8 mouse cellular contexts compared by ENCODE assay signal in the genomic region with DNA sequence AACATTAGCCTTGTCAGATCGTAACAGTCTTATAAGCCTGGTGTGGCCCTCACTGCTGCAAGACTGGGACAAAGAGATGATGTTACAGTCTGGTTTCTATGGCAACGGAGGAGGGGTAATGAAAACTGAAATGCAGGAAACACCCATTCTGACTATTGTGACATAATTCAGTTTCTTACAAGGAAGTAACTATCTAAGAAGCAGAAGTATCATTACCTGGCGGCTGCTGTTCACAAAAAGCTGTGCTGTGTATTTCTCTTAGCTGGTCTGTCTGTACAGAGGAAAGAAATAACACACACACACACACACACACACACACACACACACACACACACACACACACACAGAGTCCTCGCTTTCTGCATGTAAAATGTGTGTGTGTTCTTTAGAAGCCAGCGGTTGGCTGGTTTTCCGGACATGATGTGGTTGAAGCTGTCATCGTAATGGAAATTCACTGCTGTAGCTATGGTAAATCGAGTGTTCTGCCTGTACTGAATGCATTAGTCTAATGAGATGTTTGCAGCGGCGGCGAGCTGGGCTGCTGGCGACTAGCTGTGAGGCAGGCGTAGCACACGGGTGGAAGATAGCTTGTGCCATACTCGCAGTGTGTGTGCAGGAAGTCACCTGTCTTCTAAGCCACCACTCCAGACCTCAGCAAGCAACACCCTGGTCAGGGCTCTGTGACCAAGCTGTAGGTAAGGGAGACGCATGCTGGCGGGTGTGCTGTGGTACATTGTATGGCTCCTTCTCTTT. TPM values are rescaled to one million over a fixed set of nuclear protein-coding genes. Genes with fewer than 3 reads are reported as not detected.
DNase-seq lines count a peak whose midpoint lies in the region; ATAC-seq lines count a peak whose summit lies in the region.

A gene (plus strand): TSS at position 212 of the 753 bp plus-strand sequence.

- DNase-seq in adrenal gland, adult 2 months, result peak; percentile 52
- no peak for DNase-seq in adrenal gland, postnatal 25 days
- DNase-seq in brain, adult 2 months (ENCODE audit: low read depth, low spot score), result peak; percentile 78
- peak; percentile 63 to 68 for DNase-seq in heart, adult 9 months (ENCODE audit: low spot score in 2 of 2)
- peak; percentile 34 for DNase-seq in kidney, postnatal 10 days
- peak; percentile 83 for DNase-seq in lung, postnatal 36 days
- DNase-seq in right cerebral cortex, adult 18-20 months, result peak; percentile 21

- ATAC-seq in erythroid progenitor cell, adult 5-6 weeks (replicated peaks; ENCODE audit: low FRiP score, poor library complexity, severe bottlenecking), result no peak

RNA-seq across cellular contexts. Expression of the gene that starts here (rescaled TPM):
- 1 to 10 TPM; 1.5 to 4.2 TPM for total RNA-seq in adrenal gland, adult 2 months (2021)
- polyA plus RNA-seq in adrenal gland, adult 2 months (2012; rRNA removed), result 3.8 and 3.9 TPM in 2 replicates
- 3.9 and 5.0 TPM in 2 replicates for total RNA-seq in adrenal gland, postnatal 25 days (2021)
- total RNA-seq in erythroid progenitor cell, adult 5-6 weeks (2015; ENCODE audit: low replicate concordance), result 2.5 TPM in 1 of 2 replicates, not detected in the other
- 1.1 and 2.7 TPM in 2 replicates for total RNA-seq in erythroid progenitor cell, adult 5-6 weeks (2017; ENCODE audit: low replicate concordance)
